Mouse (Mus musculus): ENCODE results near the gene Ror2.

GRCm38 (mm10) chr13:53274771-53275170 lies 11.2 kb downstream of the Ror2 start:
- no peak for TF ChIP-seq CTCF (IDR thresholded peaks at IDR 0.05; ENCODE audit: control insufficient read depth, insufficient read depth, insufficient replicate concordance, low read depth, low read length)
- no peak for TF ChIP-seq POLR2A (IDR thresholded peaks at IDR 0.05; ENCODE audit: control insufficient read depth, low read depth, low read length)
